Mouse (Mus musculus) heart, adult 2 months (tissue): ENCODE results near the gene Fbxo33.

ENCODE experiments used
- CTCF ChIP-seq: fragments of 200-600 bp; IDR thresholded peaks from 2 replicates; pipeline ENCODE4 v1.8.1; 2022; ENCODE audit warnings: antibody characterized with exemption, mild to moderate bottlenecking, moderate library complexity
- POLR2A ChIP-seq: fragments of 200-500 bp; IDR thresholded peaks from 2 replicates; pipeline ENCODE4 v1.6.1; 2011; ENCODE audit warnings: mild to moderate bottlenecking, low read depth, low read length, control low read depth; ENCODE audit not compliant: insufficient read depth

DNA sequence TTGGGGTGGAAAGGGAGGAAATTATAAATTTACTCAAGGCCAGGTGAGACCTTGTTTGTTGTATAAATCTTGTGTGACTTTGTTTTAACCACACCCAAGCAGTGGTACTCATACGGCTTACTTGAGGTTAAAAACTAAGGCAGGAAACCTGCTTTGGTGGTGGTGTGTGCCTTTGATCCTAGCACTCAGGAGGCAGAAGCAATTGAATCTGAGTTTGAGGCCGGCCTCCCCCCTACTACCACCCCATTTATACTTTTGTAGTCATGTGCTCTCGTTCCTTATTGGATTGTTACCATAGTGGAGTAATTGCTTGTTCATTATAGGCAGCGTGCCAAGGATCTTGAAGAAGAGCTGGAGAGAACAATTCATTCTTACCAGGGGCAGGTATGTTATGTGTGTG is 49.6 kb downstream of the Fbxo33 start:
- TF ChIP-seq POLR2A: no peak
- no peak for TF ChIP-seq CTCF
